Mouse (Mus musculus): Measurements from ENCODE around the gene Arhgap44. TPM values are rescaled to one million over a fixed set of nuclear protein-coding genes. Genes with fewer than 3 reads are reported as not detected.

The Arhgap44 gene
- polyA plus RNA-seq, 1 experiment from 2014 or later = 10.2 TPM

DNA sequence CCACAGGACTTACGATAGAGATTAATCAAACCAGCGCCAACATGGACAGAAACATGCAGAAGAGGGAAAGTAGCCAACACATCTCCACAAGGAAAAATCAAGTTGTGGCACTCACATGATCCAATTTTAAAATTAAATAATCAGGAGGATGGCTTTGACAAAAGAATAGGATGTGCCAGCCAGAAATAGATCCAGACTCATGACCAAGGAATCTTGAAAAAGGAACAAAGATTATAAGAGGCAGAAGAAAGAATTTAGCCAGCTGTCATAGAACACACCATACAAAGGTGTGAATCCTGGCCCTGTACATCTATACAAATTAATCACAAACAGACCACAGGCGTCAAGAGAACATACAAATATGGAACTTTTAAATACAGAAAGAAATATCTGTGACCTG is 82.5 kb downstream of the Arhgap44 start:
- Histone ChIP-seq H3K4me3 (no peak overlapping the region), H3K27ac (replicated peaks) (no peak overlapping the region), H3K36me3 (no peaks in the 10 kb centered on the region), H3K4me1 (0 out of 2 replicates have a peak, but pooled peaks cover 6% of the 10 kb centered on the region), H3K4me2 (no peak overlapping the region), H3K9ac (no peak overlapping the region), H3K9me3 (no peaks in the 10 kb centered on the region), H3K27me3 (replicated peaks) (no peaks in the 10 kb centered on the region)
- WGBS = 73% methylated on average over 3 of the region's 3 CpGs
- ATAC-seq (ENCODE audit: extremely low read depth, insufficient number of reproducible peaks, low FRiP score, low TSS enrichment) = no peak

- no peak for ATAC-seq (ENCODE audit: extremely low read depth, insufficient number of reproducible peaks, low FRiP score, low TSS enrichment)
- no peaks in the 10 kb centered on the region for H3K9me3 ChIP-seq
- peak overlapping the region; percentile 38; the same call in 1 of the 2 replicates for H3K27ac ChIP-seq (replicated peaks)
- H3K36me3 ChIP-seq = peaks cover 24% of the 10 kb centered on the region
- no peak overlapping the region for H3K4me3 ChIP-seq
- H3K4me1 ChIP-seq = peaks cover 18% of the 10 kb centered on the region
- no peak overlapping the region for H3K4me2 ChIP-seq
- no peak overlapping the region for H3K9ac ChIP-seq
- 59% methylated on average over 5 of the region's 5 CpGs for WGBS
- H3K27me3 ChIP-seq (replicated peaks) = no peaks in the 10 kb centered on the region
Measured at GRCm38 (mm10) chr11:65069609-65070008, 93.2 kb downstream of the Arhgap44 start.

DNA sequence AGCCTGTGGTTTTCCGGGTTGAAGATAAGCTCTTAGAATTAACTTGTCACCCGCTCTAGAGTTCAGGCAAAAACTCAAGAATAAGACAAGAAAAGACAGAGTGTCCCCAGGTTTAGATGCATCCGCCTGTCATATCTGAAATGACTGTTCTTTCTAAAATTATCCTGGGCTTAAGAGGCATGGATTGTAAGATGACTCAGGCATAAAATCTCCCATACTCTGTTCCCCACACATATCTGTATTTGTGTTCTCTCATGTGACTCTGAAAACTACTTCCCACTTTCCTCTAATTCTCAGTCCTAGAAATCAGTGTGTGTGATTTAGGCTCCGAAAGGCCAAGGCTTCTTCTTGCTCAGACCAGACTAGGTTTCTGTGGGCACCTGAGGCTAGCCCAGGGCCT is 93.7 kb downstream of the Arhgap44 start:
- no peak overlapping the region for H3K4me2 ChIP-seq
- ATAC-seq (ENCODE audit: extremely low read depth, insufficient number of reproducible peaks, low FRiP score, low TSS enrichment) = no peak
- peaks cover 19% of the 10 kb centered on the region for H3K36me3 ChIP-seq
- no peak overlapping the region for H3K4me3 ChIP-seq
- WGBS = 52% methylated on average over 4 of the region's 4 CpGs
- no peak overlapping the region for H3K9ac ChIP-seq
- peaks cover 18% of the 10 kb centered on the region for H3K4me1 ChIP-seq
- no peaks in the 10 kb centered on the region for H3K27me3 ChIP-seq (replicated peaks)
- H3K9me3 ChIP-seq = no peaks in the 10 kb centered on the region
- H3K27ac ChIP-seq (replicated peaks) = peak overlapping the region; percentile 38; the same call in 1 of the 2 replicates

DNA sequence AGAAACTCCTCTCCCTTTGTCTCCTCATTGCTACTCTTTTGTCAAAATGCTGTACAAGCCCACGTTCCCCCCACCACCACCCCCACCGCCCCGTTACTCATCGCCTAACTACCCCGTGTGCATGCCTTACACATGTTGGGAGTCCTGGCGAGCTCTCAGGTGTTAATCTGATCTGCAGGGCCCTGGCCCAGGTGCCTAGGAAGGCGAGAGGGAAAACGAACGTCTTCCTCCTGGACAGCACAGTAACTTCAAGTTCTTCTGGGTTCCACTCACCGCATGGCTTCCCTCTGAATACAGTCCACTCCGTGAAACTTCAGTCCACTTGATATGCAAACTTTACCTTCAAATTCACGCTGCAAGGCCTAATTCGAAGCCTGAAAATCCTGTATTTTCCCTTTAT is 97.6 kb downstream of the Arhgap44 start:
- H3K4me2 ChIP-seq = no peak overlapping the region
- no peaks in the 10 kb centered on the region for H3K27me3 ChIP-seq (replicated peaks)
- H3K36me3 ChIP-seq = peaks cover 4% of the 10 kb centered on the region; the same call in 1 of the 2 replicates
- no peak overlapping the region for H3K4me3 ChIP-seq
- H3K4me1 ChIP-seq = peaks cover 17% of the 10 kb centered on the region
- 78% methylated on average over 13 of the region's 13 CpGs for WGBS
- no peak overlapping the region for H3K9ac ChIP-seq
- no peak overlapping the region for H3K27ac ChIP-seq (replicated peaks)
- no peaks in the 10 kb centered on the region for H3K9me3 ChIP-seq
- ATAC-seq (ENCODE audit: extremely low read depth, insufficient number of reproducible peaks, low FRiP score, low TSS enrichment) = no peak

DNA sequence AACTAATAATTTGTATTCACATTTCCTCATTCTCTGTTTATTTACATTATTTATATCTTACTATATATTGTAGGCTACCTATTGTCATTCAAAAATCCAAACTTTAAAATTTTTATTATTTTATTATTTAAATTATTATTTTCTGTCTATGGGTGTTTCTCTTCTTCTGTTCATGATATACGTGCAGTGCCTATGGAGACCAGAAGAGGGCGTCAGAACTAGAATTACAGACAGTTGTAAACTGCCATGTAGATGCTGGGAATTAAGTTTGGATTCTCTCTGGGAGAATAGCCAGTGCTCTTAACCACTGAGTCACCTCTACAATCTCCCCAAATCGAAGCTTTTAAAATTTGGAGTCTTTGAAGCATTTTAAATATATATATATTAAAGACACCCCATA is 101.3 kb downstream of the Arhgap44 start:
- no peak overlapping the region for H3K4me2 ChIP-seq
- H3K27me3 ChIP-seq (replicated peaks) = no peaks in the 10 kb centered on the region
- no peak for ATAC-seq (ENCODE audit: extremely low read depth, insufficient number of reproducible peaks, low FRiP score, low TSS enrichment)
- no peak overlapping the region for H3K4me3 ChIP-seq
- peaks cover 4% of the 10 kb centered on the region; the same call in 1 of the 2 replicates for H3K36me3 ChIP-seq
- H3K9ac ChIP-seq = no peak overlapping the region
- H3K4me1 ChIP-seq = peaks cover 18% of the 10 kb centered on the region
- WGBS = 56% methylated on average over 3 of the region's 3 CpGs
- no peaks in the 10 kb centered on the region for H3K9me3 ChIP-seq
- H3K27ac ChIP-seq (replicated peaks) = no peak overlapping the region

GRCm38 (mm10) chr11:65059531-65059930 is 103.2 kb downstream of the Arhgap44 start:
- peaks cover 31% of the 10 kb centered on the region for H3K4me1 ChIP-seq
- no peaks in the 10 kb centered on the region for H3K36me3 ChIP-seq
- H3K4me2 ChIP-seq = no peak overlapping the region
- H3K4me3 ChIP-seq = no peak overlapping the region
- no peak overlapping the region for H3K27ac ChIP-seq (replicated peaks)
- ATAC-seq (ENCODE audit: extremely low read depth, insufficient number of reproducible peaks, low FRiP score, low TSS enrichment) = no peak
- no peaks in the 10 kb centered on the region for H3K27me3 ChIP-seq (replicated peaks)
- no peaks in the 10 kb centered on the region for H3K9me3 ChIP-seq
- 79% methylated on average over 12 of the region's 12 CpGs for WGBS
- no peak overlapping the region for H3K9ac ChIP-seq

GRCm38 (mm10) chr11:65058224-65058908 is 104.4 kb downstream of the Arhgap44 start:
- Histone ChIP-seq H3K4me2 (no peak overlapping the region), H3K36me3 (no peaks in the 10 kb centered on the region), H3K4me3 (no peak overlapping the region), H3K9ac (no peak overlapping the region), H3K4me1 (peaks cover 31% of the 10 kb centered on the region), H3K27me3 (replicated peaks) (no peaks in the 10 kb centered on the region), H3K9me3 (no peaks in the 10 kb centered on the region), H3K27ac (replicated peaks) (no peak overlapping the region)
- 57% methylated on average over 7 of the region's 7 CpGs for WGBS
- ATAC-seq (ENCODE audit: extremely low read depth, insufficient number of reproducible peaks, low FRiP score, low TSS enrichment) = no peak

DNA sequence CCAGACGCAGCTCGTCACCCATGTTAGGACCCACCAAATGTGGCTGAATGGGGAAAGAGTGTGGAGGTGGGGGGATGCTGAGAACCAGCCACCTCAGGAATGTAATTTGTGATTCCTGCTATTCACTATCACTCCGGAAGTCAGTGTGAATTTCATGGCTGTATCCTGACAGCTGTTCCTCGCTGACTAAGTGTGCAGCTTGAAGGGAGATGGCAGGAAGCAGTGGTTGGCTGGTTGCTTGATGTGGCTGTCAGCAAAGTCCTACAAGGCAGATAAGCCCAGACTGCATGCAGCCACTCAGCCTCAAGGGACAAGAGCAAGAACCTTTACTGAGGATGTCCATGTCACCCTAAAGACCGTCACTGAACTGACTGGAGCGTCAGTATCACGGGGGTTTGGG is 107.2 kb downstream of the Arhgap44 start:
- H3K4me2 ChIP-seq = peak overlapping the region; percentile 42
- H3K36me3 ChIP-seq = 0 out of 2 replicates have a peak, but pooled peaks cover 11% of the 10 kb centered on the region
- H3K9me3 ChIP-seq = no peaks in the 10 kb centered on the region
- no peak; the same call in 1 of the 2 replicates for ATAC-seq (ENCODE audit: extremely low read depth, insufficient number of reproducible peaks, low FRiP score, low TSS enrichment)
- no peaks in the 10 kb centered on the region for H3K27me3 ChIP-seq (replicated peaks)
- WGBS = 14% methylated on average over 7 of the region's 7 CpGs
- no peak overlapping the region for H3K4me3 ChIP-seq
- H3K4me1 ChIP-seq = peaks cover 31% of the 10 kb centered on the region
- peak overlapping the region; percentile 30 for H3K27ac ChIP-seq (replicated peaks)
- H3K9ac ChIP-seq = no peak overlapping the region

GRCm38 (mm10) chr11:65054216-65054615 is 108.5 kb downstream of the Arhgap44 start:
- no peaks in the 10 kb centered on the region for H3K27me3 ChIP-seq (replicated peaks)
- 73% methylated on average over 5 of the region's 5 CpGs for WGBS
- peaks cover 31% of the 10 kb centered on the region for H3K4me1 ChIP-seq
- ATAC-seq (ENCODE audit: extremely low read depth, insufficient number of reproducible peaks, low FRiP score, low TSS enrichment) = no peak
- no peak overlapping the region for H3K27ac ChIP-seq (replicated peaks)
- no peak overlapping the region for H3K4me2 ChIP-seq
- 0 out of 2 replicates have a peak, but pooled peaks cover 12% of the 10 kb centered on the region for H3K36me3 ChIP-seq
- H3K9ac ChIP-seq = no peak overlapping the region
- no peak overlapping the region for H3K4me3 ChIP-seq
- no peaks in the 10 kb centered on the region for H3K9me3 ChIP-seq

GRCm38 (mm10) chr11:65050819-65051218 is 111.9 kb downstream of the Arhgap44 start:
- no peak overlapping the region for H3K27ac ChIP-seq (replicated peaks)
- H3K4me1 ChIP-seq = peaks cover 7% of the 10 kb centered on the region
- no peaks in the 10 kb centered on the region for H3K27me3 ChIP-seq (replicated peaks)
- H3K9ac ChIP-seq = no peak overlapping the region
- H3K9me3 ChIP-seq = no peaks in the 10 kb centered on the region
- peaks cover 28% of the 10 kb centered on the region for H3K36me3 ChIP-seq
- no peak for ATAC-seq (ENCODE audit: extremely low read depth, insufficient number of reproducible peaks, low FRiP score, low TSS enrichment)
- H3K4me3 ChIP-seq = no peak overlapping the region
- H3K4me2 ChIP-seq = no peak overlapping the region
- 88% methylated on average over 5 of the region's 5 CpGs for WGBS

DNA sequence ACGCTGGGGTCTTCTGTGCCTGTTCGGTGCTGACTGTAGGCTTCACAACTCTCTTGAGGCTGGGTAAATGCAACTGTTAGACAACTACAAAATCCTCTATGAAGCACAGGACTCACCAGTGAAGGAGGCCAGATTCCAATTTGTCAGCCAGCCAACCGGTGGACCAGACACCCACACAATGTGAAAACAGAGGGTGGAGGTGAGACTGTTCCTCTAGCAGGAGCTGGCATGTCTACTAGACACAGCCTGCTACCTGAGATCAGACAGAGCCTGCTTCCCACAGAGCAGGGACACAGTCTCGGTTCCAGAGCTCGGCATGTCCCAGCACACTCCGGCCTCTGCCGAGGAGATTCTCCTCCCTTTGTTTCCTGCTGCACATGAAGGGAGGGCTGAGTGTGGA is 113.7 kb downstream of the Arhgap44 start:
- Histone ChIP-seq H3K9ac (no peak overlapping the region), H3K27ac (replicated peaks) (no peak overlapping the region), H3K36me3 (peaks cover 33% of the 10 kb centered on the region), H3K4me1 (no peaks in the 10 kb centered on the region), H3K4me3 (no peak overlapping the region), H3K4me2 (no peak overlapping the region), H3K27me3 (replicated peaks) (no peaks in the 10 kb centered on the region), H3K9me3 (no peaks in the 10 kb centered on the region)
- 78% methylated on average over 7 of the region's 7 CpGs for WGBS
- no peak for ATAC-seq (ENCODE audit: extremely low read depth, insufficient number of reproducible peaks, low FRiP score, low TSS enrichment)

GRCm38 (mm10) chr11:65040556-65040955 is 122.2 kb downstream of the Arhgap44 start:
- no peaks in the 10 kb centered on the region for H3K9me3 ChIP-seq
- no peaks in the 10 kb centered on the region for H3K27me3 ChIP-seq (replicated peaks)
- peaks cover 21% of the 10 kb centered on the region for H3K36me3 ChIP-seq
- H3K27ac ChIP-seq (replicated peaks) = no peak overlapping the region
- ATAC-seq (ENCODE audit: extremely low read depth, insufficient number of reproducible peaks, low FRiP score, low TSS enrichment) = no peak
- H3K9ac ChIP-seq = no peak overlapping the region
- 0 out of 2 replicates have a peak, but pooled peaks cover 2% of the 10 kb centered on the region for H3K4me1 ChIP-seq
- H3K4me2 ChIP-seq = no peak overlapping the region
- no peak overlapping the region for H3K4me3 ChIP-seq
- WGBS = 79% methylated on average over 6 of the region's 6 CpGs

All from heart, embryonic 13.5 days (tissue).